Mouse (Mus musculus): ENCODE measurements around the gene Ppp1r21. TPM values are rescaled to one million over a fixed set of nuclear protein-coding genes. Genes with fewer than 3 reads are reported as not detected.

Ppp1r21 gene
- total and polyA plus RNA-seq, 3 experiments: 11.1 to 16.2 TPM; not detected in 1

DNA sequence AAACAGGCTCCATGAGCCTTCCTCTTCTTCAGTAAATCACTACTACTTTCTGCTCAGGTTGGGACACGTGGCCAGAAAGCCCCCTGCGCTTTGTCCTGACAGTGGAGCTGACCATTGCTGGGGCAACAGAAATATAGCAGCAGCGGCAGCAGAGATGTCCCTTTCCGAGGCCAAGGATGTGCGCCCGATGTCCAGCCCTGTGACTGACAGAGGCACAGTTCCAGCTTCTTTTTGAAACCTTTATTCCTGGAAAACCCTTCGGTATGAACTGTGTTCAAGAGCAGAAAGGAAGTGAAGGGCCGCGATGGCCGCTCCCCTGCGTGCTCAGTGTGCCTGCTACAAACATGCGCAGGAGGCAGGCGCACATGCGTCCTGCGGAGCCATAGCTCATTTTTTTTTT, 24.0 kb upstream of the Ppp1r21 start:
- H3K4me1 ChIP-seq (ENCODE audit: control insufficient read depth in 1 of 2, insufficient read depth in 2 of 2, low read length in 2 of 2): peaks cover 0 to 3% of the 10 kb centered on the region in 2 experiments; a peak in 2 of 4 replicates
- no peaks in the 10 kb centered on the region for H3K27me3 ChIP-seq (ENCODE audit: control insufficient read depth in 1 of 2, insufficient read depth in 2 of 2, low read length in 2 of 2)
- no peak overlapping the region for H3K9ac ChIP-seq (ENCODE audit: control insufficient read depth, low read depth, low read length, poor library complexity, severe bottlenecking)
- no peaks in the 10 kb centered on the region for H3K79me2 ChIP-seq (ENCODE audit: control insufficient read depth, insufficient read depth, low read length, poor library complexity)
- no peak overlapping the region for H3K4me3 ChIP-seq (ENCODE audit: control insufficient read depth in 1 of 2, insufficient read depth in 1 of 2, low read depth in 2 of 2, low read length in 2 of 2)
- H3K36me3 ChIP-seq (ENCODE audit: control insufficient read depth in 1 of 2, insufficient read depth in 2 of 2, low read length in 2 of 2): peaks cover 0 to 2% of the 10 kb centered on the region in 2 experiments; a peak in 1 of 4 replicates
- TF ChIP-seq TBP (IDR thresholded peaks at IDR 0.05; ENCODE audit: low read depth, low read length): no peak
- no peak for TF ChIP-seq EP300 (IDR thresholded peaks at IDR 0.05; ENCODE audit: low read depth in 1 of 2, low read length in 2 of 2)
- TF ChIP-seq HCFC1 (IDR thresholded peaks at IDR 0.05; ENCODE audit: low read depth, low read length): no peak
- no peak for TF ChIP-seq POLR2AphosphoS5 (IDR thresholded peaks at IDR 0.05; ENCODE audit: borderline replicate concordance, low read depth, low read length)
- TF ChIP-seq MYC (IDR thresholded peaks at IDR 0.05; ENCODE audit: low read depth, low read length): no peak
- TF ChIP-seq CTCF (IDR thresholded peaks at IDR 0.05 in 2 of 3, conservative IDR thresholded peaks at IDR 0.05 in 1 of 3; ENCODE audit: control insufficient read depth in 1 of 3, insufficient read depth in 1 of 3, low read depth in 2 of 3, low read length in 3 of 3, poor library complexity in 1 of 3, severe bottlenecking in 1 of 3): no peak
- no peak for TF ChIP-seq POLR2AphosphoS2 (IDR thresholded peaks at IDR 0.05; ENCODE audit: low read length)
- no peak for TF ChIP-seq ZKSCAN1 (IDR thresholded peaks at IDR 0.05; ENCODE audit: low read depth, low read length)
- no peak for TF ChIP-seq UBTF (IDR thresholded peaks at IDR 0.05; ENCODE audit: borderline replicate concordance, insufficient read depth, low read depth, low read length)
- TF ChIP-seq ZC3H11A (IDR thresholded peaks at IDR 0.05; ENCODE audit: low read depth, low read length): no peak
- no peak for TF ChIP-seq ZMIZ1 (IDR thresholded peaks at IDR 0.05; ENCODE audit: low read depth, low read length)
- TF ChIP-seq CHD1 (IDR thresholded peaks at IDR 0.05; ENCODE audit: low read depth, low read length): no peak
- TF ChIP-seq KAT2A (conservative IDR thresholded peaks at IDR 0.05; ENCODE audit: low read depth, low read length): no peak
- no peak for TF ChIP-seq MAX (IDR thresholded peaks at IDR 0.05; ENCODE audit: low read length)
- no peak for TF ChIP-seq USF2 (IDR thresholded peaks at IDR 0.05; ENCODE audit: borderline replicate concordance in 1 of 2, insufficient read depth in 1 of 2, low read depth in 1 of 2, low read length in 2 of 2)
- TF ChIP-seq POLR2A (IDR thresholded peaks at IDR 0.05; ENCODE audit: control insufficient read depth in 1 of 2, insufficient read depth in 1 of 2, low read depth in 1 of 2, low read length in 2 of 2, poor library complexity in 1 of 2): no peak
- TF ChIP-seq RCOR1 (IDR thresholded peaks at IDR 0.05; ENCODE audit: low read depth, low read length): no peak
- TF ChIP-seq ELF1 (IDR thresholded peaks at IDR 0.05; ENCODE audit: low read depth, low read length): no peak
- TF ChIP-seq NELFE (IDR thresholded peaks at IDR 0.05; ENCODE audit: low read depth, low read length): no peak
- TF ChIP-seq SMC3 (IDR thresholded peaks at IDR 0.05; ENCODE audit: low read depth, low read length): no peak
- no peak for DNase-seq (ENCODE audit: low read depth, low spot score)
- H3K27ac ChIP-seq (ENCODE audit: control insufficient read depth, low read depth, low read length): no peak overlapping the region
- H3K9me3 ChIP-seq (replicated peaks; ENCODE audit: insufficient read depth, low read length): no peaks in the 10 kb centered on the region

DNA sequence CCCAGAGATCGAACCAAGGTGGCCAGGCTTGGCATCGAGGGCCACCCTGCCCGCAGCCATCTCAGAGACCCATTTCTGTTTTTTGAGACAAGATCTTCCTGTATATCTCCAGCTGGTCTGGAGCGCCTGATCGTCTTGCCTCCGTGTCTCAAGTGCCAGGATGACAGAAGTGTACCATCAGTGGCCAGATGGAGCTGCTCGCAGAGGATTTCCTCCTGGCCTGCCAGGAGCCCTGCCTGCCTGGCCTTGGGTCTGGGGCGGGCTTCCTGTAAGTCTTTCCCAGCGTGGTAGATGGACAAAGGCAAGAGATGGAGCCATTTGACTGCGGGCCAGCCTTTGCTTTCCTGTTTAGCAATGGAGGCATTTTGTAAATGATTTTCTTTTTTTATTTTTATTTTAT, 22.5 kb upstream of the Ppp1r21 start:
- no peak for DNase-seq (ENCODE audit: low read depth, low spot score)
- peaks cover 0 to 2% of the 10 kb centered on the region in 2 experiments; a peak in 1 of 4 replicates for H3K36me3 ChIP-seq (ENCODE audit: control insufficient read depth in 1 of 2, insufficient read depth in 2 of 2, low read length in 2 of 2)
- H3K4me1 ChIP-seq (ENCODE audit: control insufficient read depth in 1 of 2, insufficient read depth in 2 of 2, low read length in 2 of 2): peaks cover 0 to 3% of the 10 kb centered on the region in 2 experiments; a peak in 2 of 4 replicates
- no peak overlapping the region for H3K4me3 ChIP-seq (ENCODE audit: control insufficient read depth in 1 of 2, insufficient read depth in 1 of 2, low read depth in 2 of 2, low read length in 2 of 2)
- H3K27me3 ChIP-seq (ENCODE audit: control insufficient read depth in 1 of 2, insufficient read depth in 2 of 2, low read length in 2 of 2): no peaks in the 10 kb centered on the region
- H3K9ac ChIP-seq (ENCODE audit: control insufficient read depth, low read depth, low read length, poor library complexity, severe bottlenecking): no peak overlapping the region
- H3K27ac ChIP-seq (ENCODE audit: control insufficient read depth, low read depth, low read length): no peak overlapping the region
- no peaks in the 10 kb centered on the region for H3K9me3 ChIP-seq (replicated peaks; ENCODE audit: insufficient read depth, low read length)
- H3K79me2 ChIP-seq (ENCODE audit: control insufficient read depth, insufficient read depth, low read length, poor library complexity): no peaks in the 10 kb centered on the region
- TF ChIP-seq MEF2A (IDR thresholded peaks at IDR 0.05; ENCODE audit: extremely low read depth, insufficient replicate concordance, low read depth, low read length, poor library complexity, severe bottlenecking): no peak
- no peak for TF ChIP-seq NRF1 (IDR thresholded peaks at IDR 0.05; ENCODE audit: insufficient read depth, low read depth, low read length, poor library complexity, severe bottlenecking)
- no peak for TF ChIP-seq E2F4 (IDR thresholded peaks at IDR 0.05; ENCODE audit: borderline replicate concordance, low read depth, low read length)
- no peak for TF ChIP-seq CHD2 (IDR thresholded peaks at IDR 0.05; ENCODE audit: low read length)
- no peak for TF ChIP-seq MAFK (IDR thresholded peaks at IDR 0.05; ENCODE audit: borderline replicate concordance, low read depth, low read length)
- no peak for TF ChIP-seq ZC3H11A (IDR thresholded peaks at IDR 0.05; ENCODE audit: low read depth, low read length)
- TF ChIP-seq KAT2A (conservative IDR thresholded peaks at IDR 0.05; ENCODE audit: low read depth, low read length): no peak
- TF ChIP-seq GATA1 (IDR thresholded peaks at IDR 0.05; ENCODE audit: low read depth, low read length): no peak
- no peak for TF ChIP-seq MYC (IDR thresholded peaks at IDR 0.05; ENCODE audit: low read depth, low read length)
- no peak for TF ChIP-seq POLR2A (IDR thresholded peaks at IDR 0.05; ENCODE audit: control insufficient read depth in 1 of 2, insufficient read depth in 1 of 2, low read depth in 1 of 2, low read length in 2 of 2, poor library complexity in 1 of 2)
- no peak for TF ChIP-seq POLR2AphosphoS2 (IDR thresholded peaks at IDR 0.05; ENCODE audit: low read length)
- TF ChIP-seq RAD21 (IDR thresholded peaks at IDR 0.05; ENCODE audit: low read depth, low read length): no peak
- no peak for TF ChIP-seq ZNF384 (IDR thresholded peaks at IDR 0.05; ENCODE audit: low read depth, low read length)
- TF ChIP-seq SIN3A (IDR thresholded peaks at IDR 0.05; ENCODE audit: low read length): no peak
- no peak for TF ChIP-seq TBP (IDR thresholded peaks at IDR 0.05; ENCODE audit: low read depth, low read length)
- no peak for TF ChIP-seq POLR2AphosphoS5 (IDR thresholded peaks at IDR 0.05; ENCODE audit: borderline replicate concordance, low read depth, low read length)
- TF ChIP-seq MAZ (IDR thresholded peaks at IDR 0.05; ENCODE audit: low read depth, low read length): no peak
- no peak for TF ChIP-seq TCF12 (IDR thresholded peaks at IDR 0.05; ENCODE audit: low read depth, low read length)

Data from MEL (cell line).